Mouse (Mus musculus) left cerebral cortex, adult 2 months (tissue): ENCODE measurements around the gene Ntn5. TPM values are rescaled to one million over a fixed set of nuclear protein-coding genes. Genes with fewer than 3 reads are reported as not detected.

ENCODE experiments used
- DNase-seq, 2 experiments: peaks; one replicate each; pipeline ENCODE4 v3.0.0; 2021 to 2022; ENCODE audit warnings: low spot score in 2 of 2, mixed read lengths in 1 of 2; ENCODE audit errors: extremely low spot score in 1 of 2
- H3K27ac ChIP-seq: fragments of 200-600 bp; 2 replicates; pipeline ENCODE4 v1.8.1; 2022
- H3K4me3 ChIP-seq: fragments of 200-600 bp; 2 replicates; pipeline ENCODE4 v1.8.1; 2022
- CTCF ChIP-seq: fragments of 200-600 bp; IDR thresholded peaks from 2 replicates; pipeline ENCODE4 v1.8.1; 2022; ENCODE audit warnings: antibody characterized with exemption, mild to moderate bottlenecking, moderate library complexity
- intact Hi-C: fragments of 180-260 bp; cut with DNase I; formaldehyde crosslinking; loops from one replicate; pipeline ENCODE4 v1.15.1; 2025
- total RNA-seq, 2 experiments: library from RNA; stranded (reverse); gene quantifications; 2 replicates each; pipeline ENCODE4 v1.2.3; 2021

Ntn5 gene
- total RNA-seq, 2 experiments from 2014 or later, result 6.4 to 6.9 TPM

- no peak overlapping the region for H3K4me3 ChIP-seq
- no peak overlapping the region for H3K27ac ChIP-seq
- DNase-seq, result no peak
- intact Hi-C loops, result no loop called here
- no peak for TF ChIP-seq CTCF
Observed at GRCm38 (mm10) chr7:45725151-45725550, 41.3 kb downstream of the Ntn5 start.

- no peak within 1 kb of the TSS for H3K4me3 ChIP-seq
- TF ChIP-seq CTCF, result no peak
Observed at GRCm38 (mm10) chr7:45725713-45726112, 41.9 kb downstream of the Ntn5 start, which contains the start of gene Spaca4. TSS of gene Spaca4 (minus strand) at chr7:45725813.

GRCm38 (mm10) chr7:45726419-45726818 lies 42.6 kb downstream of the Ntn5 start:
- no peak for TF ChIP-seq CTCF
- DNase-seq, result no peak
- H3K27ac ChIP-seq, result no peak overlapping the region
- H3K4me3 ChIP-seq, result no peak overlapping the region
- intact Hi-C loops, result no loop called here

More at GRCm38 (mm10) chr7:45725713-45726112, 41.9 kb downstream of the Ntn5 start, which contains the start of gene Spaca4:
- DNase-seq, result no peak
- no peak within 1 kb of the TSS for H3K27ac ChIP-seq
- intact Hi-C loops, result no loop called here

DNA sequence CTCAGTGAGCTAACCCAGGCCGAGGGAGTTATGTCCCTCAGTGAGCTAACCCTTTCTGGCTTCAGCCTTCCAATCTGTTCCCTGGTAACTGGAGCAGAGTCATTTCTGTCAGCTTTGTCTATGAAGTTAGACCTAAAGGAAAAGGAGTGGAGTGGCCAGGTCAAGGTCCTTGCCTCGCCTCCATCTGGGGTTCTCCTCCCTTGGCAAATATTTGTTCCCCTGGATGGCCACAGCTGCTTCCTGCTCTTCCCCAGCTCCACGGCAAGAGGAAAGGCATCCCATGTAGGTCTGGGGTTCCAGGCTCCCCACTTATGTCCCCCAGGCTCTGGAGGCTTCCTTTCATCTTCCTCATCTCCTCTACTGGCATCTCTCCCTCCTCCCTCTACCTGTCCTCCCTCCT lies 43.8 kb downstream of the Ntn5 start:
- Histone ChIP-seq H3K4me3 (no peak overlapping the region), H3K27ac (no peak overlapping the region)
- intact Hi-C loops, result no loop called here
- no peak for TF ChIP-seq CTCF
- DNase-seq, result no peak

- H3K27ac ChIP-seq, result no peak overlapping the region
- peak; percentile 33 for TF ChIP-seq CTCF
- no peak for DNase-seq
Observed at GRCm38 (mm10) chr7:45730727-45731431, 47.1 kb downstream of the Ntn5 start.

GRCm38 (mm10) chr7:45733477-45733876 lies 49.7 kb downstream of the Ntn5 start:
- TF ChIP-seq CTCF, result no peak
- no peak overlapping the region for H3K27ac ChIP-seq
- intact Hi-C loops, result no loop called here
- DNase-seq, result no peak
- H3K4me3 ChIP-seq, result no peak overlapping the region

More at GRCm38 (mm10) chr7:45730727-45731431, 47.1 kb downstream of the Ntn5 start:
- H3K4me3 ChIP-seq, result no peak overlapping the region
- intact Hi-C loops, result no loop called here

DNA sequence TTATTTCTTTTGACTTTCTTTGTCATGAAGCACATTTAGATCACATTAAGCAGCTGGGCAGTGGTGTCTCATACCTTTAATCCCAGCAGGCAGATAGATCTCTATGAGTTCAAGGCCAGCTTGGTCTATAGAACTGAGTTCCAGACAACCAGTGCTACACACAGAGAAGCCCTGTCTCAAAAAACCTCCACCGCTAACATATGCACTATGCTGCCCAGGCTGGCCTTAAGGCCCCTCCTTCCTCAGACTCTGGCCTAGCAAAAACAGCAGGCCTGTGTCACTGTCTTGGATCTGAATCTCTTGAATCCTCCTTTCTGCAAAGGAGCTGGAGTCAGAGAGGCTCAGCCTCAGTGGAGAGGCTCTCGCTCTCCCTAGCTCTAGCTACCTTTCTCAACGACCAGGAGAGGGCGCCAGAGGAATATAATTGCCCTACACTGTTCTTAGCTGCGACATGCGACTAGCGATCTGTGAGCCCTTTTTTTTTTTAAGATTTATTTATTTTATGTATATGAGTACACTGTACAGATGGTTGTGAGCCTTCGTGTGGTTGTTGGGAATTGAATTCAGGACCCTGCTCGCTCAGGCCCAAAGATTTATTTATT lies 55.4 kb downstream of the Ntn5 start:
- intact Hi-C loops, result loop anchor here (1.0 to 2.0 kb wide), 4 partner anchors 62 to 270 kb away; partner anchors contain the start of gene Kdelr1
- TF ChIP-seq CTCF, result peak; percentile 82
- Histone ChIP-seq H3K4me3 (no peak overlapping the region), H3K27ac (no peak overlapping the region)
- DNase-seq, result peak; percentile 82 to 84

- DNase-seq, result no peak
- intact Hi-C loops, result loop anchor here (1.0 to 2.0 kb wide), 4 partner anchors 61 to 269 kb away; partner anchors contain the start of gene Kdelr1
Observed at GRCm38 (mm10) chr7:45739820-45740219, 56.0 kb downstream of the Ntn5 start.

DNA sequence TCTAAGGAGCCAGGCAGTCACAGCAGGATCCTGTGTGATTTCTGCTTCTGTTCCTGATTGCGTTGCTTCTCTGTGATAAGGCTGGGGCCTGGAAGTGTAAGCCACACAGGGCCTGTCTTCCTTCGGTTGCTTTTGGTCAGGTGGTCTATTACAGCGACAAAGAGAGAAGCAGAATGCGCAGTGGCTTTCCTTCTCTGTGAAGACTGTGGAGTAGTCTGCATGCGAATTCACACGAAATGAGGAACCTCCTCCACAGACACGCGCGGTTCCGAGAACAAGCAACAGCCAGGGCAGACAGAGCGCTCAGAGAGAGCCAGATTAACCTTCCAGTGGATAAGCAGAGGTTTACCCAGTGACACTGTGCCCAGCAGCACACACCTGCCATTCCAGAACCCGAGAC lies 57.5 kb downstream of the Ntn5 start:
- H3K4me3 ChIP-seq, result peak overlapping the region; percentile 39; the same call in 1 of the 2 replicates
- intact Hi-C loops, result no loop called here
- TF ChIP-seq CTCF, result no peak
- DNase-seq, result no peak
- peak overlapping the region; percentile 87 for H3K27ac ChIP-seq

More at GRCm38 (mm10) chr7:45739820-45740219, 56.0 kb downstream of the Ntn5 start:
- no peak overlapping the region for H3K4me3 ChIP-seq
- no peak overlapping the region for H3K27ac ChIP-seq
- no peak for TF ChIP-seq CTCF

- intact Hi-C loops, result loop anchor here (2.0 kb wide), 1 partner anchor 41 kb away; the partner anchor contains the start of gene Lmtk3
- Histone ChIP-seq H3K4me3 (peak overlapping the region; percentile 39), H3K27ac (peak overlapping the region; percentile 87)
- TF ChIP-seq CTCF, result no peak
- peak in 1 of 2 experiments; percentile 33 for DNase-seq
Observed at GRCm38 (mm10) chr7:45741777-45742176, 58.0 kb downstream of the Ntn5 start.

- Histone ChIP-seq H3K4me3 (peak overlapping the region; percentile 39), H3K27ac (peak overlapping the region; percentile 87)
- intact Hi-C loops, result loop anchor here (2.0 kb wide), 1 partner anchor 40 kb away; the partner anchor contains the start of gene Lmtk3
- TF ChIP-seq CTCF, result peak; percentile 41
- DNase-seq, result peak; percentile 76 to 84
Observed at GRCm38 (mm10) chr7:45742338-45742737, 58.5 kb downstream of the Ntn5 start.

Other genes starting within 250 kb of the Ntn5 start
- 10 to 100 TPM; 18.2 to 19.2 TPM for gene Gys1, start 249.2 kb upstream of the Ntn5 start, total RNA-seq
- gene Ruvbl2, start 245.9 kb upstream of the Ntn5 start, total RNA-seq, result 10 to 100 TPM; 34.4 to 39.9 TPM
- gene Ftl1, start 224.1 kb upstream of the Ntn5 start, total RNA-seq, result 100 to 1,000 TPM; 200 to 208 TPM
- 10 to 100 TPM; 66.9 to 67.4 TPM for gene Bax, start 217.1 kb upstream of the Ntn5 start, total RNA-seq
- under 1 TPM in 1 of 2 experiments, not detected in 1; 0.30 TPM for gene Tulp2, start 202.1 kb upstream of the Ntn5 start, total RNA-seq
- gene Gm45808, start 197.2 kb upstream of the Ntn5 start, total RNA-seq, result 1 to 10 TPM; 1.5 to 2.0 TPM
- 1 to 10 TPM; 3.7 to 4.8 TPM for gene Dhdh, start 195.2 kb upstream of the Ntn5 start, total RNA-seq
- gene Nucb1, start 173.6 kb upstream of the Ntn5 start, total RNA-seq, result 100 to 1,000 TPM in 1 of 2 experiments, 10 to 100 TPM in 1; 95.4 to 106 TPM
- 10 to 100 TPM; 25.2 to 29.3 TPM for gene Ppp1r15a, start 157.8 kb upstream of the Ntn5 start, total RNA-seq
- gene Plekha4, start 157.7 kb upstream of the Ntn5 start, total RNA-seq, result 1 to 10 TPM; 4.2 to 5.1 TPM
- gene Hsd17b14, start 129.1 kb upstream of the Ntn5 start, total RNA-seq, result under 1 TPM; 0.61 to 0.68 TPM
- 10 to 100 TPM; 25.4 to 26.2 TPM for gene Bcat2, start 113.9 kb upstream of the Ntn5 start, total RNA-seq
- gene Fgf21, start 68.5 kb upstream of the Ntn5 start, total RNA-seq, result not detected
- gene Fut1, start 66.7 kb upstream of the Ntn5 start, total RNA-seq, result not detected
- under 1 TPM in 1 of 2 experiments, not detected in 1; 0.34 TPM for gene Izumo1, start 62.2 kb upstream of the Ntn5 start, total RNA-seq
- 1 to 10 TPM; 6.1 to 8.0 TPM for gene Rasip1, start 56.5 kb upstream of the Ntn5 start, total RNA-seq
- 1 to 10 TPM; 3.5 to 3.9 TPM for gene Mamstr, start 44.0 kb upstream of the Ntn5 start, total RNA-seq
- gene Fut2, start 17.6 kb upstream of the Ntn5 start, total RNA-seq, result under 1 TPM in 1 of 2 experiments, not detected in 1; 0.11 TPM
- gene Sec1, start 10.4 kb downstream of the Ntn5 start, total RNA-seq, result 1 to 10 TPM; 1.1 to 1.2 TPM
- gene Car11, start 15.8 kb downstream of the Ntn5 start, total RNA-seq, result 100 to 1,000 TPM; 211 to 244 TPM
- 100 to 1,000 TPM in 1 of 2 experiments, 10 to 100 TPM in 1; 60.3 to 104 TPM for gene Dbp, start 21.1 kb downstream of the Ntn5 start, total RNA-seq
- gene Rpl18, start 31.4 kb downstream of the Ntn5 start, total RNA-seq, result 100 to 1,000 TPM; 318 to 325 TPM
- gene Sphk2, start 34.0 kb downstream of the Ntn5 start, total RNA-seq, result 10 to 100 TPM; 30.8 to 34.4 TPM
- gene Fam83e, start 37.2 kb downstream of the Ntn5 start, total RNA-seq, result under 1 TPM; 0.37 to 0.41 TPM
- not detected for gene Spaca4, start 41.8 kb downstream of the Ntn5 start, total RNA-seq
- 100 to 1,000 TPM; 258 to 279 TPM for gene Lmtk3, start 99.7 kb downstream of the Ntn5 start, total RNA-seq
- 10 to 100 TPM; 11.3 to 13.6 TPM for gene Sult2b1, start 100.6 kb downstream of the Ntn5 start, total RNA-seq
- 100 to 1,000 TPM; 172 to 185 TPM for gene Cyth2, start 130.6 kb downstream of the Ntn5 start, total RNA-seq
- gene Kcnj14, start 140.8 kb downstream of the Ntn5 start, total RNA-seq, result 1 to 10 TPM; 2.3 to 2.5 TPM
- gene Grwd1, start 146.9 kb downstream of the Ntn5 start, total RNA-seq, result 10 to 100 TPM; 17.9 to 22.1 TPM
- 10 to 100 TPM; 67.4 to 75.4 TPM for gene Kdelr1, start 188.8 kb downstream of the Ntn5 start, total RNA-seq
- 10 to 100 TPM; 13.4 to 14.7 TPM for gene Grin2d, start 194.4 kb downstream of the Ntn5 start, total RNA-seq
- gene Syngr4, start 212.7 kb downstream of the Ntn5 start, total RNA-seq, result not detected
- 10 to 100 TPM; 21.8 to 22.3 TPM for gene Tmem143, start 212.9 kb downstream of the Ntn5 start, total RNA-seq
- 1 to 10 TPM; 3.1 to 8.7 TPM for gene Emp3, start 237.4 kb downstream of the Ntn5 start, total RNA-seq
- 1 to 10 TPM; 2.3 TPM for gene Ccdc114, start 240.1 kb downstream of the Ntn5 start, total RNA-seq